Mouse (Mus musculus) megakaryocyte, adult 5-6 weeks (primary cell): ENCODE measurements around the gene Tmem217. TPM values are rescaled to one million over a fixed set of nuclear protein-coding genes. Genes with fewer than 3 reads are reported as not detected.
A peak's percentile ranks its signal among the peaks of the same experiment; 100 is the strongest.

ENCODE experiments used
- ATAC-seq: 2 replicates; pipeline ENCODE4 v1.8.0; 2016; ENCODE audit warnings: mild to moderate bottlenecking, inconsistent platforms; ENCODE audit not compliant: poor library complexity, severe bottlenecking
- total RNA-seq, 2 experiments: library from RNA; stranded (forward) in 1 of 2; stranded (reverse) in 1 of 2; fragments of 153-499, 151-499 nt in 1 of 2; fragments of 221-1000, 200-1000 nt in 1 of 2; gene quantifications; 2 replicates each; pipeline versions ENCODE4 v1.2.3 to v1.2.4; 2015 to 2017

Gene Tmem217
- total RNA-seq, 2 experiments from 2014 or later, result 0.18 TPM; not detected in 1

DNA sequence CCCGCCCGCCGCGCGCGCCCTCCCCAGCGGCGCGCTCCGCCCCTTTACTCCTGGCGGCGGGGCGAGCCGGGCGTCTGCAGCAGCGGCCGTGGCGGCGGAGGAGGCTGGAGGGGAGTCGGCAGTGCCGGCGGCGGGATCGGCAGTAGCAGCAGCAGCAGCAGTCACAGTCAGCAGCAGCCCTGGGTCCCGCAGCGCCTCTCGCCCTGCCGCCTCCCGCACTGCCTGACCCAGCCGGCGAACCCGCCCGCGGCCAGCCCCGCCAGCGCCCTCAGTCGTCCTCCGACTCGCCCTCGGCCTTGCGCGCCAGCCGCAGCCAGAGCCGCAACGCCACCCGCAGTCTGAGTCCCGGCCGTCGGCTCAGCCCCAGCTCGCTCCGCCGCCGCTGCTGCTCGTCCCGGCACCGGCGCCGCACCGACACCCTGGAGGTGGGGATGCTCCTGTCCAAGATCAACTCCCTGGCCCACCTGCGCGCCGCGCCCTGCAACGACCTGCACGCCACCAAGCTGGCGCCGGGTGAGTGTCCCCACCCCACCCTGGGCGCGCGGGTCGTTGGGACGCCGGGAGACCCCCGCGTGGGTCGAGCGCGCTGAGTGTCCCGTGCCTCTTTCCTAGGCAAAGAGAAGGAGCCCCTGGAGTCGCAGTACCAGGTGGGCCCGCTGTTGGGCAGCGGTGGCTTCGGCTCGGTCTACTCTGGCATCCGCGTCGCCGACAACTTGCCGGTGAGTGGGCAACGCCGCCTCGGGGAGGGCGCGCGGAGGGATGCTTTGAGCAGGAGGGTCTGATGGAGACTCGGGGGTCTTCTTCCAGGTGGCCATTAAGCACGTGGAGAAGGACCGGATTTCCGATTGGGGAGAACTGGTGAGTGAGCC, 61.2 kb downstream of the Tmem217 start, which contains the start of gene Pim1:
Gene Pim1 (plus strand): TSS at position 41 of the 869 bp plus-strand sequence.
- no peak for ATAC-seq

DNA sequence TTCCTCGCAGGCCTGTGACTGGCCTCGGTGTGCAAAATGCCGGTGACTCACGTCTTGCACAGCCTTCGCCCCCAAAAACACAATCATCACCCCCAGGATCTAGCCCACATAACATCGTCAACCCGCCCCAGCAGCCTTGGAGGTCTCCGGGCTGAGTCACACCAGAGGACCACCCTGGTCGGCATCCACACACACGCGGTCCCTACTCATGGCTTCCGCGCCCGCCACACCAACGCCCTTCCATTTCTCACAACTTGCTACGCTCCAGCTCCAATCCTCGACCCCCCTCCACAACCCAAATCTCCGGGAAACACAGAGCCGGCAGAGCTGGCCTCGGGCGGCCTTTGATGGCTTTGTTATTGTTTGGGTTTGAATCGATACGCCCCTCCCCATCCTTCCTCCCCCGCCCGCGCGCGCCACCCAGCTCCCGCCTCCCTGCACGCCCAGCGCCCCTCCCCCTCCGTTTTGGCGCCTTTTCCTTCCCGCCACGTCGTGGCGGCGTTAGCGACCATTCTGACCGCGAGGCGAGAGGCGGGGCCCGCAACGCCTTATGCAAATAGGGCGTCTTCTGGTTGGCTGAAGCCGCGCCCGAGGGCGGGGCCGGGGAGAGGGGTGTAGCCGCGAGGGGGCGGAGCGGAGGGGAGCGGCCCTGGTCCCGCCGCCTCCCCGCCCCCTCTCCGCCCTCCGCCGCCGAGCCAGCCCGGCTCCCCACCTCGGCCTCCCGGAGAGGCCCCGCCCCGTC, 62.0 kb downstream of the Tmem217 start:
- ATAC-seq, result peak; percentile 73

DNA sequence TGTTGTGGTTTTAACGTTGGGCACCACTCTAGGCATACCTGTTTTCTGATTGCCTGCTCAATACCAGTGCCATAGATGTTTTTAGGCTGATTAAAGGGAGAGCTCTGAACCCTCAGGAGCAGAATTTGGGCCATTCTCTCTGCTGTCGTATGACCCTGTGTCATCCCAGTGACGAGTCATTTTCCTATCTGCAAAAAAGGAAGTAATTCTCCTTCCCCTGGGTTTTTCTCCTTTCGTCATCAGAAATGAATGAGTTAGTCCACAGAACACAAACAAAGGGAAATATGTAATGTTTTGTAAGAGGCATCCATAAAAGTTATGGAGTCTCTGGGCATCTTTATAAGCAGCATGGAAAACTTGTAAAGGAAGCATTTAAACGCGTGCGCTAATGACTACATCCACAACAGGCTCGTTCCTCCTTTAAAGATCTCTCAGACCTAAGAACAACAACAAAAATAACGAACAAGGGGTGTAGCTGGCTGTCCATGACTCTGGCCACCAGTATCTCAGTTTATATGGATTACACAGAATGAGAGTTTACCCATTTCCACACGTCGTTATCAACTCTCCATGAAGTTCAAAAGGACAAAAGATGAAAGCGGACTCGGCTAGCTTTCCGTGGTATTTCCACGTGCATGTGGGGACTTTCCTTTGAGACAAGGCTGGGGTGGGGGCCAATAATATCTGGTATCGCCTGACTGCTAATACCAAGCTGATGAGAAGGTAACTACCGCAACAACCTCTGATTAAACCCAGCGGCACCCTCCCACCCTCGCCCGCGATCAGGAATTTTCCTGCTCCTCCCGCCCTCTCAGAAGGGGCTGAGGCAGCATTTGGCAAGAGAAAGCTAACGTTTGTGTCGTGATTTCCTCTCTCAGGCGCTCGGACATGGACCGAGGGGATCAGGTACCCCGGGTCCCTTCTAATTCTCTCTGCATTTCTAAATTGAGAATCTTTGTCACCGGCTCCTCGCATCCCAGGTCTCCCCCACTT, 62.9 kb downstream of the Tmem217 start:
- peak; percentile 36 for ATAC-seq

DNA sequence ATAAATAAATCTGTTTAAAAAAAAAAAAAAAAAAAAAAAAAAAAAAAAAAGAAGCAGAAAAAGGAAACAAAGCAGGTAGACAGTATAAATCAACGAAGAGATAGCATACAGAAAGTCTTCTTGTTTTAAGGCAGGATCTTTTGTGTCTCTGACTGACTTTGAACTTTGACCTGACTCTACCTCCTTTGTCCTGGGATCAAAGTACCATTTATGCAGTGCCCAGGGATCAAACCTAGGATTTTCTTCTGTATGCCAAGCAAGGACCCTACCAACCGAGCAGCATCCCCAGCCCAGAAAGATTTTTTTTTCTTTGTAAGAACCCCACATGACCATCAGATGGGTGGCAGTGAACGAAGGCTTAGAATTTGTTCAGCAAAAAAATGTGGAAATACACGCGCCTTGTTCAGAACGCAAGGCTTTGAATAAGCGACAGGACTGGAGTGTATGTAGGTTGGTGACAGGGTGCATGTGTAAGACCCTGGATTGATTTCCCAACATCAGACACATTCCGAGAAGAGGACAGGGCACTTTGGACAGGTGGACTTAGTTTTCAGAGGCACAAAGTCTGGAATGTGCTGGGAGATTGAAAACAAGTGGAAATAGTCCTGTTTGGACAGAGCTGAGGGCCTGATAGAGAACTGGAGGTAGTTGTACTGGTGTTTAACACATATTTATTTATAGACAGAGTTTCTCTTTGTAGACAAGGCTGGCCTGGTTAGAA, 63.8 kb downstream of the Tmem217 start:
- no peak for ATAC-seq

DNA sequence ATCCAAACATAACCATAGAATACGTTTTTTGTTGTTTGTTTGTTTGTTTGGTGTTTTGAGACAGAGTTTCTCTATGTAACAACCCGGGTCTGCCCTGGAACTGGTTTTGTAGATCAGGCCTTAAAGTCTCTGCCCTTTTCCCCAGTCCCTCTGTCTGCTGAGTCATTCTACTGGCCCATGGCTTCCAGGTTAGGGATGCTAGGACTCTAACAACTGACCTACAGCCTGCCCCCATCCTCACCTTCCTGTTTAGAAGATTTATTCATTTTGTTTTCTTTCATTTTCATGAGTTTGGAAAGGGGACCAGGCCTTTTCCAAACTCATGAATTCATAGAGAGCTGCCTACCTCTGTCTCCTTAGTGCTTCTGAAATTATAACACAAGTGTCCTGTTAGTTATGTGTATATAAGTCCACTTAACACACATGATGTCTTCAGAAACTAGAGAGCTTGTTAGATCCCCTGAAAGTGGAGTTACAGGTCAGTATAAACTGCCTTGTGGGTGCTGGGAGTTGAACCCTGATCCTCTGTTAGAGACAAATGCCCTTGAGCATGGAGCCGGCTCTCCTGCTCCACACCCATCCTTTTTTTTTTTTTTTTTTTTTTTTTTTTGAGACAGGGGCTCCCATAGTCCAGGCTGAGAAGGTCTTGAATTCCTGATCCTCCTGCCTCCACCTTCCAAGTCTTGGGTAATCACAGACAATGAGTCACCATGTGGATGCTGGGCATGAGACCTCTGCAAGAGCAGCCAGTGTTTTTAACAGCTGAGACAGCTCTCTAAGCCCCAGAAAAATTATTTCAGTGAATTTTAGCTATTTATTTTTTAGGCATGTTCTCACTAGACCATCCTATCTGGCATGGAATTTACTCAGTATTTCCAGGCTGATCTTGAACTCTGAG, 66.6 kb downstream of the Tmem217 start:
- ATAC-seq, result no peak

DNA sequence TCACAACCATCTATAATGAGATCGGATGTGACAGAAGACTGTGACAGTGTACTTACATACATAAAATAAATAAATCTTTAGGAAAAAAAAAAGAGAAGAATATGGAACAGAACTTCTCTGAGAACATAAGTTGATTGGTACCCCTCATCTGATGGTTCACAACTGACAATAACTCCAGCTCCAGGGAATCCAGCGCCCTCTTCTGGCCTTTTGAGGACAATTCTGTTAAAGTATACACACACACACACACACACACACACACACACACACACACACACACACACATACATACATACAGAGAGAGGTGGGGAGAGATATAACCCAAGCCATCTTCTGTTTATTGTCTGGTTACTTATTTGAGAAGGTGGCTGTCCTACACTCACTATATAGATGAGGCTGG, 67.8 kb downstream of the Tmem217 start:
- ATAC-seq, result no peak

DNA sequence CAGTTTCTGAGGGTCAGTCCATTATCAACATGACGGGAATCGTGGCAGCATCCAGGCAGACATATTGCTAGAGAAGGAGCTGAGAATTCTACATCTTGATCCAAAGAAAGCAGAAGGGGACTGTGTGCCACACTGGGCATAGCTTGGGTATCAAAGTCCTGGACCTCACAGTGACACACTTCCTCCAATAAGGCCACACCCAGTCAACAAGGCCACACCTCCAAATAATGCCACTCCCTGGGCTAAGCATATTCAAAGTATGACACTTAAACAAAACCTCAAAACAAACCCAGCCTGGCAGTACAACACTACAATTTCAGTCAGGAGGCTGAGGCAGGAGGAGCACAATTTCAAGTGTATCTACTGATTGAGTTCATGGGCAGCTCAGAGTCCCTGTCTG, 68.9 kb downstream of the Tmem217 start:
- ATAC-seq, result no peak

DNA sequence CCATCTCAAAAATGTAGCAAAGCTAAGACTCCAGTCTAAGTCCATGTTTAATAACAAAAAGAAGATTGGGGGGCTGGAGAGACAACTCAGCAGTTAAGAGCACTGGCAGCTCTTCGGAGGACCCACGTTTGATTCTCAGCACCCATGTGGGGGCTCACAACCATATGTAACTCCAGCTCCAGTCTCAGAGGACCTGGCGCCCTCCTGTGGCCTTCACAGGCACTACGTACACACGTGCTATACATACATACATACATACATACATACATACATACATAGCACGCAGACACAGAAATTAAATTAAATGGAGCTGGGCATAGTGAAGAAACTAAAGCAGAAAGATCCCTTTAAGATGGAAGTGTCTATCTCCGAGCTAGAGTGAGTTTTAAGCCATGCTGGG, 69.6 kb downstream of the Tmem217 start:
- no peak for ATAC-seq

DNA sequence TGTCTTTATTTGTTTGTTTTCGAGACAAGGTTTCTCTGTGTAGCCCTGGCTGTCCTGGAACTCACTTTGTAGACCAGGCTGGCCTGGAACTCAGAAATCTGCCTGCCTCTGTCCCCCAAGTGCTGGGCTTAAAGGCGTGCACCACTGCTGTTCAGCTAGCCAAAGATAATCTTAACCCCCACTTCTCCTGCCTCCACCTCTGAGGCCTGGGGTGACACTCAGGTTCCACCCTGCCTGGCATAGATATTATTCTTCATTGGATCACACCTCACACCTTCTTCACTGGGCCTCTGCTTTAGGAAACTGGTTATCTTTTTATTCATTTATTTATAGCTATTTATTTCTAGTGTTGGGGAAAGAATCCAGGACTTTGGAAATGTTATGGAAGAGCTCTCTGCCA, 71.9 kb downstream of the Tmem217 start:
- no peak for ATAC-seq

DNA sequence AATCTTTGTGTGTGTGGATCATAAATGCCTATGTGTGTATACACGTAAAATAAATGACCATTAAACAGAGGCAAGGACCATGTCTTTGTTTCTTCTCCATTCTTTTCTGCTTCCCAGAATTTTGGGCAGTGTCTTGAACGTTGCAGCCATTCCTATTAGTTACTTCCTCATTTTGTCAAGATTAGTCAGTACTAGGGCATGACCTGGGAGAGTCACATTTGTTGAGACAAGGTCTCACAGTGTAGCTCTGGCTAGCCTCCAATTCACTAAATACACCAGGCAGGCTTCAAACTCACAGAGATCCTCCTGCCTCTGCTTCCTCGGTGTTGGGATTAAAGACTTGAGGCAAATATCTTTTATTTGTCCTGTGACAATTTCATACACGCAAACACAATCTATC, 73.9 kb downstream of the Tmem217 start:
- peak; percentile 59 for ATAC-seq

DNA sequence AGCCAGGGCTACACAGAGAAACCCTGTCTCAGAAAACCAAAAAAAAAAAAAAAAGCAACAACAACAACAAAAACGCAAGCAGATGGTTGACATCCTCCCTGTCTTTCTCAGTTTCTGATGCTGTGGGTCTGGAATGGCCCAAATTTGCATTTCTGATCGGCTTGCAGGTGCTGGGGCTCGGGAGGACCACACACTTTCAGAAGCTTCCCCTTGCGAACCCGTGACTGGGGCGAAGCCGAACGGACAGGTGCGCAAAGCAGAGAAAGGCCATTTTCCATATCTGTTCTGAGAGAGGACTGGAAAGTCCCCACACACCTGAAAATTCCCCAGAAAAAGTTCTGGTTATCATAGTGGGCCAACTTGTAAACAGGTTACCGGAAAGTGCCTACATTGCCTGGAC, 74.8 kb downstream of the Tmem217 start:
- no peak for ATAC-seq

DNA sequence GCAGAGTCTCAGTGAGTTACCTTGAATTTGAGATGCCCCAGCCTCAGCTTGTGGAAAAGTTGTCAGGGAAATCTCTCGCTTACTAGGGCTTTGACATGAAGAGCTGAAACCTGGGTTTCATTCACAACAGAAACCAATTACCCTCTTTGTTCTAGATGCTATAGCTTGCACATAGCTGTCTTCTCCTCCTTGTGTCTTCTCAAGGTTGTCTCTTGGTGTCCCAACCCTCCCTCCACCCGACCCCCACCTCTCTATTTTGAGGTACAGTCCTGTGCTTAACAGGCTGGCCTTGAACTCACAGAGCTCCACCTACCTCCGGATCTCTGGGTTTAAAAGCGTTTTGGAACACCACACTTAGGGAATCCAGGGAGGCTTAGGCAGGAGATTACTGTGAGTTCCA, 75.7 kb downstream of the Tmem217 start:
- no peak for ATAC-seq

Other genes starting within 250 kb of the Tmem217 start
- gene Pi16, start 234.7 kb downstream of the Tmem217 start, total RNA-seq (2015), result 32.6 and 44.2 TPM in 2 replicates
- 59.2 and 64.7 TPM in 2 replicates for gene Pi16, start 234.7 kb downstream of the Tmem217 start, total RNA-seq (2017)
- gene Mtch1, start 204.5 kb downstream of the Tmem217 start, total RNA-seq (2015), result 111 and 128 TPM in 2 replicates
- 84.1 and 107 TPM in 2 replicates for gene Mtch1, start 204.5 kb downstream of the Tmem217 start, total RNA-seq (2017)
- gene Fgd2, start 191.5 kb downstream of the Tmem217 start, total RNA-seq (2015), result 44.8 and 47.7 TPM in 2 replicates
- 45.5 and 48.0 TPM in 2 replicates for gene Fgd2, start 191.5 kb downstream of the Tmem217 start, total RNA-seq (2017)
- 65.2 and 66.9 TPM in 2 replicates for gene Pim1, start 61.6 kb downstream of the Tmem217 start, total RNA-seq (2015)
- 155 and 168 TPM in 2 replicates for gene Pim1, start 61.6 kb downstream of the Tmem217 start, total RNA-seq (2017)
- gene Gm17657, start 2.7 kb downstream of the Tmem217 start, total RNA-seq (2015), result not detected in 2 replicates
- not detected in 2 replicates for gene Gm17657, start 2.7 kb downstream of the Tmem217 start, total RNA-seq (2017)
- gene Tbc1d22b, start 2.6 kb downstream of the Tmem217 start, total RNA-seq (2015), result 11.3 and 11.5 TPM in 2 replicates
- gene Tbc1d22b, start 2.6 kb downstream of the Tmem217 start, total RNA-seq (2017), result 4.9 and 6.8 TPM in 2 replicates
- 17.5 and 24.2 TPM in 2 replicates for gene Rnf8, start 62.4 kb upstream of the Tmem217 start, total RNA-seq (2015)
- gene Rnf8, start 62.4 kb upstream of the Tmem217 start, total RNA-seq (2017), result 28.1 and 31.8 TPM in 2 replicates
- 1.7 and 2.1 TPM in 2 replicates for gene Gm28043, start 62.5 kb upstream of the Tmem217 start, total RNA-seq (2015)
- gene Gm28043, start 62.5 kb upstream of the Tmem217 start, total RNA-seq (2017), result 9.3 and 11.6 TPM in 2 replicates
- gene Cmtr1, start 108.2 kb upstream of the Tmem217 start, total RNA-seq (2015), result 31.4 and 43.2 TPM in 2 replicates
- gene Cmtr1, start 108.2 kb upstream of the Tmem217 start, total RNA-seq (2017), result 242 and 307 TPM in 2 replicates
- gene Ccdc167, start 164.7 kb upstream of the Tmem217 start, total RNA-seq (2015), result 14.0 and 17.2 TPM in 2 replicates
- 8.9 and 11.5 TPM in 2 replicates for gene Ccdc167, start 164.7 kb upstream of the Tmem217 start, total RNA-seq (2017)